Mouse (Mus musculus) kidney, adult 2 months (tissue): ENCODE measurements around the gene Gfod2. TPM values are rescaled to one million over a fixed set of nuclear protein-coding genes. Genes with fewer than 3 reads are reported as not detected.

ENCODE experiments used
- DNase-seq: peaks from one replicate; pipeline ENCODE4 v3.0.0; 2021
- H3K27ac ChIP-seq: fragments of 200-500 bp; 2 replicates; pipeline ENCODE4 v1.5.1; 2012; ENCODE audit warnings: low read depth, low read length, control low read depth, inconsistent platforms; ENCODE audit not compliant: insufficient read depth
- H3K27me3 ChIP-seq: fragments of 200-500 bp; replicated peaks from 2 replicates; pipeline ENCODE4 v1.6.1; 2012; ENCODE audit warnings: mild to moderate bottlenecking, moderate library complexity, low read length, inconsistent platforms; ENCODE audit not compliant: control insufficient read depth, insufficient read depth
- H3K36me3 ChIP-seq: fragments of 200-500 bp; 2 replicates; pipeline ENCODE4 v1.6.1; 2012; ENCODE audit warnings: mild to moderate bottlenecking, moderate library complexity, low read length, inconsistent platforms; ENCODE audit not compliant: control insufficient read depth, insufficient read depth
- H3K4me1 ChIP-seq: fragments of 200-500 bp; 2 replicates; pipeline ENCODE4 v1.6.1; 2011; ENCODE audit warnings: low read length; ENCODE audit not compliant: control insufficient read depth, insufficient read depth
- H3K4me3 ChIP-seq: fragments of 200-500 bp; 2 replicates; pipeline ENCODE4 v1.5.1; 2011; ENCODE audit warnings: mild to moderate bottlenecking, low read depth, low read length, control low read depth; ENCODE audit not compliant: insufficient read depth
- CTCF ChIP-seq: fragments of 200-500 bp; conservative IDR thresholded peaks from 2 replicates; pipeline ENCODE4 v1.5.1; 2011; ENCODE audit warnings: low read depth, mild to moderate bottlenecking, control low read depth, low read length, moderate library complexity, mixed read lengths; ENCODE audit not compliant: insufficient read depth, insufficient read length
- POLR2A ChIP-seq: fragments of 200-500 bp; IDR thresholded peaks from one replicate; pipeline ENCODE4 v1.6.1; 2011; ENCODE audit warnings: low read depth, low read length, control low read depth
- WGBS: fragments of 180-500 bp; shearing (Covaris S2); methylation state at CpG from one replicate; pipeline ENCODE4 v1.1.7; 2018; 5-methylcytosine and 5-hydroxymethylcytosine counted together
- polyA plus RNA-seq: library from polyadenylated mRNA; depleted of rRNA; stranded (reverse); fragments of >200 nt; gene quantifications from 2 replicates; pipeline ENCODE4 v1.2.3, GENCODE M21; 2012

Gene Gfod2
- polyA plus RNA-seq, 1 experiment: 7.5 TPM

- Histone ChIP-seq H3K27me3 (no peaks in the 10 kb centered on the region), H3K36me3 (no peaks in the 10 kb centered on the region), H3K4me1 (no peaks in the 10 kb centered on the region), H3K27ac (no peak overlapping the region), H3K4me3 (no peak overlapping the region)
- TF ChIP-seq CTCF (no peak), POLR2A (no peak)
- WGBS: 83% methylated on average over 5 of the region's 5 CpGs
- no peak for DNase-seq
These were observed 10.2 kb upstream of the Gfod2 start for GRCm38 (mm10) chr8:105768485-105769257.

GRCm38 (mm10) chr8:105757796-105758276 is 628 bp downstream of the Gfod2 start:
- Histone ChIP-seq H3K4me3 (peak overlapping the region; percentile 84), H3K27me3 (no peaks in the 10 kb centered on the region), H3K4me1 (peaks cover 4% of the 10 kb centered on the region; the same call in 1 of the 2 replicates), H3K36me3 (no peaks in the 10 kb centered on the region), H3K27ac (no peak overlapping the region; the same call in 1 of the 2 replicates)
- DNase-seq: no peak
- WGBS: 3% methylated on average over 12 of the region's 12 CpGs
- TF ChIP-seq POLR2A (no peak), CTCF (no peak)

GRCm38 (mm10) chr8:105754688-105755087 is 3.8 kb downstream of the Gfod2 start:
- Histone ChIP-seq H3K36me3 (no peaks in the 10 kb centered on the region), H3K4me3 (no peak overlapping the region), H3K4me1 (peaks cover 7% of the 10 kb centered on the region; the same call in 1 of the 2 replicates), H3K27me3 (no peaks in the 10 kb centered on the region), H3K27ac (no peak overlapping the region)
- 82% methylated on average over 2 of the region's 2 CpGs for WGBS
- TF ChIP-seq POLR2A (no peak), CTCF (no peak)
- no peak for DNase-seq

GRCm38 (mm10) chr8:105753916-105754315 is 4.5 kb downstream of the Gfod2 start:
- DNase-seq: no peak
- Histone ChIP-seq H3K4me3 (no peak overlapping the region), H3K27me3 (no peaks in the 10 kb centered on the region), H3K36me3 (no peaks in the 10 kb centered on the region), H3K27ac (no peak overlapping the region), H3K4me1 (peaks cover 7% of the 10 kb centered on the region; the same call in 1 of the 2 replicates)
- no peak for TF ChIP-seq POLR2A
- TF ChIP-seq CTCF: no peak
- 39% methylated on average over 2 of the region's 2 CpGs for WGBS

- no peaks in the 10 kb centered on the region for H3K36me3 ChIP-seq
- TF ChIP-seq CTCF (no peak), POLR2A (no peak)
- H3K4me1 ChIP-seq: peaks cover 16% of the 10 kb centered on the region
- 14% methylated on average over 11 of the region's 11 CpGs for WGBS
- H3K4me3 ChIP-seq: no peak overlapping the region
- no peaks in the 10 kb centered on the region for H3K27me3 ChIP-seq
- peak overlapping the region; percentile 61 for H3K27ac ChIP-seq
- DNase-seq: peak; percentile 89
These were observed 7.9 kb downstream of the Gfod2 start for GRCm38 (mm10) chr8:105750606-105751005.

GRCm38 (mm10) chr8:105743301-105743700 is 15.2 kb downstream of the Gfod2 start:
- Histone ChIP-seq H3K4me1 (peaks cover 11% of the 10 kb centered on the region), H3K4me3 (no peak overlapping the region), H3K36me3 (no peaks in the 10 kb centered on the region), H3K27me3 (no peaks in the 10 kb centered on the region), H3K27ac (peak overlapping the region; percentile 64)
- peak; percentile 33 for DNase-seq
- TF ChIP-seq CTCF: no peak
- no peak for TF ChIP-seq POLR2A
- WGBS: 66% methylated on average over 4 of the region's 4 CpGs

- WGBS: 80% methylated on average over 5 of the region's 5 CpGs
- no peak for DNase-seq
- H3K27me3 ChIP-seq: no peaks in the 10 kb centered on the region
- TF ChIP-seq CTCF (no peak), POLR2A (no peak)
- H3K27ac ChIP-seq: no peak overlapping the region
- H3K4me1 ChIP-seq: no peaks in the 10 kb centered on the region; the same call in 1 of the 2 replicates
- no peaks in the 10 kb centered on the region for H3K36me3 ChIP-seq
- H3K4me3 ChIP-seq: no peak overlapping the region
These were observed 19.2 kb downstream of the Gfod2 start for GRCm38 (mm10) chr8:105739216-105739615.
